Mouse (Mus musculus): ENCODE results near the gene Fbxo36. TPM values are rescaled to one million over a fixed set of nuclear protein-coding genes. Genes with fewer than 3 reads are reported as not detected.

The Fbxo36 gene
- 8.1 and 8.6 TPM in 2 replicates for polyA plus RNA-seq (2015; fragmentation: Nextera tagmentation; extraction: Ambion mirVana)

- Histone ChIP-seq H3K4me1 (replicated peaks) (peaks cover 42% of the 10 kb centered on the region), H3K4me3 (replicated peaks) (peak within 1 kb of the TSS; percentile 98), H3K9me3 (replicated peaks) (no peaks in the 10 kb centered on the region), H3K36me3 (no peaks in the 10 kb centered on the region), H3K27ac (peak within 1 kb of the TSS; percentile 96), H3K9ac (peak within 1 kb of the TSS; percentile 98), H3K27me3 (no peaks in the 10 kb centered on the region), H3K4me2 (peak within 1 kb of the TSS; percentile 85)
- under 1% methylated on average over 38 of the region's 54 CpGs for WGBS (ENCODE audit: insufficient replicate concordance)
- DNase-seq (peak; percentile 82), ATAC-seq (ENCODE audit: low read depth) (peak; percentile 80)
Measured at GRCm38 (mm10) chr1:84839309-84840017, at the start of gene Fbxo36. TSS of gene Fbxo36 (plus strand) at chr1:84839841.

GRCm38 (mm10) chr1:84791393-84791792, 48.2 kb upstream of the Fbxo36 start:
- Histone ChIP-seq H3K27ac (no peak overlapping the region), H3K9me3 (replicated peaks) (no peaks in the 10 kb centered on the region), H3K9ac (no peak overlapping the region), H3K27me3 (no peaks in the 10 kb centered on the region), H3K4me3 (replicated peaks) (no peak overlapping the region), H3K4me2 (no peak overlapping the region), H3K36me3 (peaks cover 62% of the 10 kb centered on the region), H3K4me1 (replicated peaks) (no peaks in the 10 kb centered on the region)
- ATAC-seq (ENCODE audit: low read depth) (no peak), DNase-seq (no peak)
- WGBS (ENCODE audit: insufficient replicate concordance), result 77% methylated on average over 2 of the region's 2 CpGs

DNA sequence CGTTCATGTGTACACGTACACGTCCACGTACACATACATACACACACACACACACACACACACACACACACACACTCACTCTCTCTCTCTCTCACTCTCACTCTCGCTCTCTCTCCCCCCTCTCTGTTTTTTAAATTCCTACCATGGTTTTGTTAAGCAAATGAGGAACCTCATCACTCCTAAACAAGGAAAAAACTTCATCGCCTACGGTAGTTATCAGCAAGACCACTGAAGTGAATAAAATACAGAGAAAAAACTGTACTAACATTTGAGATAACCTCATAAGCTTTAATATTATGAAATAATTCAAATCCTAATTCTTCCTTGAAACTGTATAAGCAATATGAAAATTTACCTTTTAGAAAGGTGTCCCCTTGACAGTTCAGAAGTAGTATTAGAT, 44.3 kb upstream of the Fbxo36 start:
- H3K27me3 ChIP-seq, result no peaks in the 10 kb centered on the region
- H3K9me3 ChIP-seq (replicated peaks), result no peaks in the 10 kb centered on the region
- DNase-seq (no peak), ATAC-seq (ENCODE audit: low read depth) (no peak)
- H3K4me1 ChIP-seq (replicated peaks), result no peaks in the 10 kb centered on the region
- peaks cover 41% of the 10 kb centered on the region for H3K36me3 ChIP-seq
- 89% methylated on average over 7 of the region's 7 CpGs for WGBS (ENCODE audit: insufficient replicate concordance)
- H3K4me2 ChIP-seq, result no peak overlapping the region
- H3K27ac ChIP-seq, result no peak overlapping the region
- no peak overlapping the region for H3K9ac ChIP-seq
- H3K4me3 ChIP-seq (replicated peaks), result no peak overlapping the region

GRCm38 (mm10) chr1:84799166-84799565, 40.5 kb upstream of the Fbxo36 start:
- Histone ChIP-seq H3K4me1 (replicated peaks) (0 out of 2 replicates have a peak, but pooled peaks cover 2% of the 10 kb centered on the region), H3K36me3 (peaks cover 9% of the 10 kb centered on the region), H3K4me3 (replicated peaks) (no peak overlapping the region), H3K27me3 (no peaks in the 10 kb centered on the region), H3K9ac (no peak overlapping the region), H3K27ac (no peak overlapping the region), H3K9me3 (replicated peaks) (no peaks in the 10 kb centered on the region), H3K4me2 (no peak overlapping the region)
- DNase-seq, result no peak
- ATAC-seq (ENCODE audit: low read depth), result no peak

GRCm38 (mm10) chr1:84803788-84804187, 35.9 kb upstream of the Fbxo36 start:
- Histone ChIP-seq H3K9me3 (replicated peaks) (no peaks in the 10 kb centered on the region), H3K4me1 (replicated peaks) (0 out of 2 replicates have a peak, but pooled peaks cover 5% of the 10 kb centered on the region), H3K4me2 (no peak overlapping the region), H3K4me3 (replicated peaks) (no peak overlapping the region), H3K27me3 (no peaks in the 10 kb centered on the region), H3K9ac (no peak overlapping the region), H3K27ac (no peak overlapping the region), H3K36me3 (no peaks in the 10 kb centered on the region)
- ATAC-seq (ENCODE audit: low read depth) (no peak), DNase-seq (no peak)
- WGBS (ENCODE audit: insufficient replicate concordance), result 80% methylated on average over 1 of the region's 1 CpGs

- DNase-seq, result no peak
- Histone ChIP-seq H3K4me1 (replicated peaks) (peaks cover 8% of the 10 kb centered on the region; the same call in 1 of the 2 replicates), H3K27ac (no peak overlapping the region), H3K4me2 (no peak overlapping the region), H3K9me3 (replicated peaks) (no peaks in the 10 kb centered on the region), H3K4me3 (replicated peaks) (no peak overlapping the region), H3K9ac (no peak overlapping the region), H3K36me3 (peaks cover 24% of the 10 kb centered on the region), H3K27me3 (no peaks in the 10 kb centered on the region)
- WGBS (ENCODE audit: insufficient replicate concordance), result 74% methylated on average over 1 of the region's 1 CpGs
- no peak for ATAC-seq (ENCODE audit: low read depth)
Measured at GRCm38 (mm10) chr1:84817596-84817995, 22.0 kb upstream of the Fbxo36 start.

DNA sequence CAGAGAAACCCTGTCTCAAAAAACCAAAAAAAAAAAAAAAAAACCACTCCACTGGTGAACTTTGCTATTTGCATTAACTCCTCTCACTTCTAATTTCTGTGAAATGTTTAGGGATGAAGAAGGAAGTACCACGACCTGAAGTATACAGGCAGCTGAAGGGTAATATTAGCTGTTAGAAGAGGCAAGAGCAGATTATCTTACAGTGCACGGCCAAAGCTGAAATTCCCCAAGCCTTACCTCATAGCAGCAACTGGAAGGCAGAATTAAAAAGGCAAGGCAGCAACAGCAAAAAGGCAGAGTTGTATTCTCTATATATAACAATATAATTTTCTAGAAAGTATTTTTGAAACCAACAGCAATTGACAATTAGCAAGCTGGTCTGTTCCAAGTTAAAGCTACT, 14.6 kb upstream of the Fbxo36 start:
- no peak overlapping the region for H3K4me3 ChIP-seq (replicated peaks)
- H3K9me3 ChIP-seq (replicated peaks), result no peaks in the 10 kb centered on the region
- H3K27ac ChIP-seq, result no peak overlapping the region
- no peak overlapping the region for H3K4me2 ChIP-seq
- H3K36me3 ChIP-seq, result peaks cover 26% of the 10 kb centered on the region
- H3K9ac ChIP-seq, result no peak overlapping the region
- WGBS (ENCODE audit: insufficient replicate concordance), result 45% methylated on average over 2 of the region's 2 CpGs
- H3K4me1 ChIP-seq (replicated peaks), result peaks cover 23% of the 10 kb centered on the region
- ATAC-seq (ENCODE audit: low read depth), result no peak
- H3K27me3 ChIP-seq, result no peaks in the 10 kb centered on the region
- no peak for DNase-seq

- no peak for DNase-seq
- peak overlapping the region; percentile 98 for H3K4me3 ChIP-seq (replicated peaks)
- 4% methylated on average over 20 of the region's 20 CpGs for WGBS (ENCODE audit: insufficient replicate concordance)
- ATAC-seq (ENCODE audit: low read depth), result no peak
- no peaks in the 10 kb centered on the region for H3K27me3 ChIP-seq
- H3K9me3 ChIP-seq (replicated peaks), result no peaks in the 10 kb centered on the region
- H3K9ac ChIP-seq, result peak overlapping the region; percentile 98
- H3K4me1 ChIP-seq (replicated peaks), result peaks cover 42% of the 10 kb centered on the region
- peaks cover 13% of the 10 kb centered on the region for H3K36me3 ChIP-seq
- peak overlapping the region; percentile 85 for H3K4me2 ChIP-seq
- H3K27ac ChIP-seq, result peak overlapping the region; percentile 96
Measured at GRCm38 (mm10) chr1:84837523-84838145, 2.0 kb upstream of the Fbxo36 start.

GRCm38 (mm10) chr1:84838156-84838555, 1.5 kb upstream of the Fbxo36 start:
- H3K4me2 ChIP-seq, result peak overlapping the region; percentile 85
- peak overlapping the region; percentile 98 for H3K9ac ChIP-seq
- H3K9me3 ChIP-seq (replicated peaks), result no peaks in the 10 kb centered on the region
- DNase-seq (no peak), ATAC-seq (ENCODE audit: low read depth) (peak; percentile 11; the same call in 1 of the 2 replicates)
- H3K4me3 ChIP-seq (replicated peaks), result peak overlapping the region; percentile 98
- under 1% methylated on average over 22 of the region's 22 CpGs for WGBS (ENCODE audit: insufficient replicate concordance)
- peaks cover 42% of the 10 kb centered on the region for H3K4me1 ChIP-seq (replicated peaks)
- no peaks in the 10 kb centered on the region for H3K27me3 ChIP-seq
- H3K36me3 ChIP-seq, result peaks cover 9% of the 10 kb centered on the region
- H3K27ac ChIP-seq, result peak overlapping the region; percentile 96

- WGBS (ENCODE audit: insufficient replicate concordance), result under 1% methylated on average over 41 of the region's 44 CpGs
- peak; percentile 49 for DNase-seq
- Histone ChIP-seq H3K4me3 (replicated peaks) (peak overlapping the region; percentile 98), H3K9me3 (replicated peaks) (no peaks in the 10 kb centered on the region), H3K36me3 (peaks cover 4% of the 10 kb centered on the region), H3K4me1 (replicated peaks) (peaks cover 42% of the 10 kb centered on the region), H3K9ac (peak overlapping the region; percentile 98), H3K27ac (peak overlapping the region; percentile 96), H3K27me3 (no peaks in the 10 kb centered on the region), H3K4me2 (peak overlapping the region; percentile 85)
- peak; percentile 49 for ATAC-seq (ENCODE audit: low read depth)
Measured at GRCm38 (mm10) chr1:84838621-84839151, 955 bp upstream of the Fbxo36 start.

DNA sequence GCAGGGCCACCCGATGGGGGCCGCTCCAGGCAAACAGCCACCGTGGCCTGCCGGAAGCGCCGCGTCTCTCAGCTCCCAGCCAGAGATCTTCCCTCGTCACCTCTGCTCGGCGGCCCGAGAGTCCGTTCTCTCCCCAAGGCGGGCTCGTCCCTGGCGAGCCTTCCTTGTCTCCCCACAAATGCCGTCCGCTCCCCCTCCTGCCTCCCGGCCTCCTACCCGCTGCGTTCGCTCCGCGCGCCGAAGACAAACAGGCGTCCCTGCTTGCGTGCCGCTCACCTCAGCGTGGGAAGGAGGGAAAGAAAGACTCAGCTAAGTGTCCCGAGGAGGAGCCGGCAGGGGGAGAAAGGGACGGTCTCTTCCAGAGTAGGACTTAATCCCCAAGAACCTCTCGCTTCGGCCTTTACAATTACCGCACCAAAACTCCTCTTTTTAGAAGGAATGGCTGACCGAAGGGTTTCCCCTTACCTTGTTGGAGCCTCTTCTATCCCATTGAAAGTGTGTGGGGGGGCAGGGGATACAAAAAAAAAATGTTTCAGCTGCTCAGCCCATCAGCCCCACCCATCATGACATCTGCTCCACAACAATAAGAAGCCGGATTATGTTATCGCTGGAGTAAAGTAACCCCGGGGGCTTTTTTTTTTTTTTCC, 500 bp downstream of the Fbxo36 start, which contains the start of gene Trip12:
Gene Trip12, minus strand, starts transcription at position 499 of the 647 bp plus-strand sequence.
- ATAC-seq (ENCODE audit: low read depth) (peak; percentile 57), DNase-seq (no peak)
- Histone ChIP-seq H3K4me1 (replicated peaks) (peaks cover 38% of the 10 kb centered on the region), H3K27ac (peak within 1 kb of the TSS; percentile 96), H3K9ac (peak within 1 kb of the TSS; percentile 98), H3K36me3 (no peaks in the 10 kb centered on the region), H3K4me2 (peak within 1 kb of the TSS; percentile 85), H3K27me3 (no peaks in the 10 kb centered on the region), H3K9me3 (replicated peaks) (no peaks in the 10 kb centered on the region), H3K4me3 (replicated peaks) (peak within 1 kb of the TSS; percentile 98)
- WGBS (ENCODE audit: insufficient replicate concordance), result 1% methylated on average over 39 of the region's 39 CpGs

All from liver, embryonic 13.5 days (tissue).